ENCODE assay signal across 19 mouse cellular contexts in the genomic region with DNA sequence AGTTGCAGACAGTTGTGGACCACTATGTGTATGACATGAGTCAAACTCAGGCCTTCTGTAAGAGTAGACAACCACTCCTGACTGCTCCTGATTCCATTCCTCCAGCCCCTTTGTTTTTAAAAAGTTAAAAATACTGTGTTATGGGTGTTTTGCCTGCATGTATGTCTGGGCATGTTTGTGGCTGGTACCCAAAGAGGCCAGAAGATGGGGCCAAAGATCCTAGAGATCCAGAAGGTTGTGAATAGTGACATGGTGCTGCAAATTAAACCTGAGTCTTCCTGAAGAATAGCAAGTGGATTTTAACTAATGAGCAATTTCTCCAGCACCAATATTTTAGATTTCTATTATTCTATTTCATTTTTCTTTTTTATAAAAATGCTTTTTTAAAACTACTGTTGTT. TPM values are rescaled to one million over a fixed set of nuclear protein-coding genes. Genes with fewer than 3 reads are reported as not detected.
DNase-seq lines count a peak whose midpoint lies in the region; ATAC-seq and TF ChIP-seq lines count a peak whose summit lies in the region.
"Had no signal": no experiment of that assay in that cellular context is flagged by ENCODE, and none has a peak within 500 bp of the region (broad histone marks: within the 10 kb centered on the region; RNA-seq: fewer than 3 reads in every experiment).

No protein-coding gene starts in this region.

- no peaks in the 10 kb centered on the region for H3K9me3 ChIP-seq in forebrain, postnatal 0 days (ENCODE audit: low read length)
- H3K9me3 ChIP-seq in forebrain, embryonic 16.5 days (ENCODE audit: control insufficient read depth, low read length) = no peaks in the 10 kb centered on the region
- no peaks in the 10 kb centered on the region for H3K9me3 ChIP-seq in midbrain, embryonic 14.5 days (ENCODE audit: control insufficient read depth, low read length)
- no peaks in the 10 kb centered on the region for H3K9me3 ChIP-seq in midbrain, embryonic 13.5 days
- no peaks in the 10 kb centered on the region for H3K9me3 ChIP-seq in stomach, postnatal 0 days (ENCODE audit: control insufficient read depth, low read length)
- H3K9me3 ChIP-seq: heart, embryonic 12.5 days; hindbrain, embryonic 12.5 days had no signal

- no peak overlapping the region for H3K4me3 ChIP-seq in forebrain, postnatal 0 days (ENCODE audit: low read depth, low read length)
- no peak overlapping the region for H3K4me3 ChIP-seq in forebrain, embryonic 16.5 days (replicated peaks; ENCODE audit: low read length)
- H3K4me3 ChIP-seq in midbrain, embryonic 14.5 days (replicated peaks; ENCODE audit: low read depth, low read length) = no peak overlapping the region
- no peak overlapping the region for H3K4me3 ChIP-seq in midbrain, embryonic 13.5 days (replicated peaks)
- no peak overlapping the region for H3K4me3 ChIP-seq in stomach, postnatal 0 days (ENCODE audit: low read depth, low read length)
- H3K4me3 ChIP-seq: heart, embryonic 12.5 days; hindbrain, embryonic 12.5 days; myocyte had no signal

- H3K4me1 ChIP-seq in forebrain, postnatal 0 days (ENCODE audit: insufficient read depth) = no peaks in the 10 kb centered on the region
- H3K4me1 ChIP-seq in forebrain, embryonic 16.5 days (replicated peaks; ENCODE audit: control insufficient read depth, insufficient read depth, low read length) = no peaks in the 10 kb centered on the region
- H3K4me1 ChIP-seq in midbrain, embryonic 14.5 days (ENCODE audit: control insufficient read depth, insufficient read depth, low read length) = no peaks in the 10 kb centered on the region
- no peaks in the 10 kb centered on the region for H3K4me1 ChIP-seq in midbrain, embryonic 13.5 days (replicated peaks)
- H3K4me1 ChIP-seq in stomach, postnatal 0 days (replicated peaks; ENCODE audit: control insufficient read depth, insufficient read depth) = no peaks in the 10 kb centered on the region
- H3K4me1 ChIP-seq: heart, embryonic 12.5 days; hindbrain, embryonic 12.5 days had no signal

- peaks cover 31% of the 10 kb centered on the region for H3K36me3 ChIP-seq in forebrain, postnatal 0 days (ENCODE audit: insufficient read depth)
- H3K36me3 ChIP-seq in forebrain, embryonic 16.5 days (ENCODE audit: control insufficient read depth, insufficient read depth) = peaks cover 3% of the 10 kb centered on the region
- peaks cover 52% of the 10 kb centered on the region for H3K36me3 ChIP-seq in midbrain, embryonic 14.5 days (ENCODE audit: control insufficient read depth, insufficient read depth, low read length)
- peaks cover 49% of the 10 kb centered on the region for H3K36me3 ChIP-seq in midbrain, embryonic 13.5 days
- peaks cover 8% of the 10 kb centered on the region; the same call in 1 of the 2 replicates for H3K36me3 ChIP-seq in stomach, postnatal 0 days (ENCODE audit: control insufficient read depth, insufficient read depth, low read length)

- no peaks in the 10 kb centered on the region for H3K27me3 ChIP-seq in forebrain, postnatal 0 days (ENCODE audit: insufficient read depth, low read length)
- H3K27me3 ChIP-seq in forebrain, embryonic 16.5 days (replicated peaks; ENCODE audit: control insufficient read depth, insufficient read depth, low read length) = no peaks in the 10 kb centered on the region
- no peaks in the 10 kb centered on the region for H3K27me3 ChIP-seq in midbrain, embryonic 14.5 days (ENCODE audit: control insufficient read depth, insufficient read depth, low read length)
- no peaks in the 10 kb centered on the region for H3K27me3 ChIP-seq in midbrain, embryonic 13.5 days
- no peaks in the 10 kb centered on the region for H3K27me3 ChIP-seq in stomach, postnatal 0 days (ENCODE audit: control insufficient read depth, insufficient read depth, low read length)
- H3K27me3 ChIP-seq: heart, embryonic 12.5 days; hindbrain, embryonic 12.5 days had no signal

- no peak overlapping the region for H3K27ac ChIP-seq in forebrain, postnatal 0 days (ENCODE audit: low read depth, low read length)
- no peak overlapping the region for H3K27ac ChIP-seq in forebrain, embryonic 16.5 days (ENCODE audit: low read length)
- no peak overlapping the region for H3K27ac ChIP-seq in midbrain, embryonic 14.5 days (replicated peaks; ENCODE audit: low read depth, low read length)
- H3K27ac ChIP-seq in midbrain, embryonic 13.5 days = no peak overlapping the region
- no peak overlapping the region for H3K27ac ChIP-seq in stomach, postnatal 0 days (replicated peaks)
- H3K27ac ChIP-seq: hindbrain, embryonic 12.5 days had no signal

- peak; percentile 7 for DNase-seq in forebrain, postnatal 0 days
- DNase-seq in midbrain, embryonic 14.5 days = peak; percentile 2
- DNase-seq in adipocyte (ENCODE audit: low spot score) = peak; percentile 10
- DNase-seq in stomach, postnatal 0 days (ENCODE audit: low spot score) = no peak
- no peak for DNase-seq in heart, postnatal 25 days (ENCODE audit: low spot score)
- DNase-seq: cerebellum, adult 9-11 months; gastrocnemius, postnatal 14 days; kidney, adult 9 months; left cerebral cortex, postnatal 4 days; right cerebral cortex, postnatal 4 days had no signal

- ATAC-seq in forebrain, postnatal 0 days = no peak
- no peak for ATAC-seq in forebrain, embryonic 16.5 days
- ATAC-seq in midbrain, embryonic 14.5 days (ENCODE audit: low FRiP score, low TSS enrichment) = no peak
- ATAC-seq in midbrain, embryonic 13.5 days = no peak
- no peak for ATAC-seq in stomach, postnatal 0 days (ENCODE audit: low FRiP score, low TSS enrichment)
- no peak for ATAC-seq in monocyte, adult 5-6 weeks (replicated peaks; ENCODE audit: insufficient number of reproducible peaks, low FRiP score, low TSS enrichment, poor library complexity, severe bottlenecking)
- ATAC-seq: forebrain, embryonic 14.5 days had no signal

- no peak overlapping the region for H3K9ac ChIP-seq in forebrain, postnatal 0 days
- H3K9ac ChIP-seq in forebrain, embryonic 16.5 days (replicated peaks; ENCODE audit: low read depth, low read length) = no peak overlapping the region
- no peak overlapping the region for H3K9ac ChIP-seq in midbrain, embryonic 14.5 days (replicated peaks; ENCODE audit: low read length)
- H3K9ac ChIP-seq in midbrain, embryonic 13.5 days (replicated peaks) = no peak overlapping the region
- H3K9ac ChIP-seq in stomach, postnatal 0 days (ENCODE audit: low read length) = no peak overlapping the region
- H3K9ac ChIP-seq: heart, embryonic 12.5 days; hindbrain, embryonic 12.5 days had no signal

- intact Hi-C loops in heart, postnatal 25 days (cut with DNase I) = no loop called here

- no peak for TF ChIP-seq CTCF in forebrain, postnatal 0 days (IDR thresholded peaks at IDR 0.05; ENCODE audit: low read depth)
- peak; percentile 35 for TF ChIP-seq CTCF in stomach, postnatal 0 days (IDR thresholded peaks at IDR 0.05; ENCODE audit: low read depth)

- no peak overlapping the region for H3K4me2 ChIP-seq in forebrain, postnatal 0 days (ENCODE audit: low read depth)
- H3K4me2 ChIP-seq in forebrain, embryonic 16.5 days (ENCODE audit: low read length) = no peak overlapping the region
- no peak overlapping the region for H3K4me2 ChIP-seq in midbrain, embryonic 14.5 days (ENCODE audit: low read length)
- no peak overlapping the region for H3K4me2 ChIP-seq in midbrain, embryonic 13.5 days (replicated peaks)
- H3K4me2 ChIP-seq in stomach, postnatal 0 days (replicated peaks; ENCODE audit: low read depth) = no peak overlapping the region
- H3K4me2 ChIP-seq: heart, embryonic 12.5 days; hindbrain, embryonic 12.5 days had no signal

- no peak for TF ChIP-seq EP300 in stomach, postnatal 0 days (optimal IDR thresholded peaks at IDR 0.05)

RNA-seq across cellular contexts. Expression of a gene that starts 55.5 kb away (rescaled TPM):
- total RNA-seq in forebrain, postnatal 0 days (2014; rRNA removed) = 1.2 and 4.2 TPM in 2 replicates
- polyA plus RNA-seq in forebrain, postnatal 0 days (2015; fragmentation: Nextera tagmentation; extraction: Ambion mirVana) = 10.6 and 12.8 TPM in 2 replicates
- 2.5 and 2.6 TPM in 2 replicates for polyA plus RNA-seq in forebrain, embryonic 16.5 days (2015; fragmentation: Nextera tagmentation; extraction: Ambion mirVana)
- 3.3 and 5.2 TPM in 2 replicates for polyA plus RNA-seq in midbrain, embryonic 14.5 days (2014; fragmentation: Nextera tagmentation; extraction: Ambion mirVana)
- polyA plus RNA-seq in midbrain, embryonic 13.5 days (2015; fragmentation: Nextera tagmentation; extraction: Ambion mirVana) = 5.4 TPM in 2 replicates
- 1.3 and 1.5 TPM in 2 replicates for polyA plus RNA-seq in stomach, postnatal 0 days (2015; fragmentation: Nextera tagmentation; extraction: Ambion mirVana)
- not detected in 3 replicates for total RNA-seq in monocyte, adult 5-6 weeks (2017)
- 10 to 100 TPM; 32.8 to 47.4 TPM for total RNA-seq in heart, postnatal 25 days (2021)
- total RNA-seq: megakaryocyte progenitor cell, adult 5-6 weeks had no signal
- polyA plus RNA-seq: liver, embryonic 16.5 days; myocyte had no signal

Comparison
In these comparisons a context has a peak if more than half of its experiments do, and no peak if none do; other contexts are left out.
1. DNase-seq: peak in forebrain, postnatal 0 days (single experiment), midbrain, embryonic 14.5 days (single experiment) and adipocyte (single experiment); none in stomach, postnatal 0 days (single experiment) and heart, postnatal 25 days (single experiment).